Mouse (Mus musculus) hindbrain, postnatal 0 days (tissue): ENCODE data around the gene Olfr786. TPM values are rescaled to one million over a fixed set of nuclear protein-coding genes. Genes with fewer than 3 reads are reported as not detected.

Experiments used
- ATAC-seq: fragments of 200-750 bp; cut with Nextera tagmentation; 2 replicates; pipeline ENCODE4 v1.8.0; 2017; ENCODE audit warnings: mild to moderate bottlenecking, moderate TSS enrichment, moderate library complexity
- DNase-seq: peaks from one replicate; pipeline ENCODE4 v3.0.0-alpha.2; 2015; ENCODE audit warnings: low spot score
- H3K27ac ChIP-seq: fragments of 300-500 bp; sonication (generic); 2 replicates; pipeline ENCODE4 v1.5.1; 2014; ENCODE audit warnings: mild to moderate bottlenecking
- H3K27me3 ChIP-seq: fragments of 300-500 bp; sonication (generic); 2 replicates; pipeline ENCODE4 v1.6.1; 2014; ENCODE audit warnings: low read length, mixed read lengths; ENCODE audit not compliant: insufficient read depth
- H3K36me3 ChIP-seq: fragments of 300-500 bp; sonication (generic); 2 replicates; pipeline ENCODE4 v1.6.1; 2014; ENCODE audit warnings: low read length, mixed read lengths; ENCODE audit not compliant: insufficient read depth
- H3K4me1 ChIP-seq: fragments of 300-500 bp; sonication (generic); 2 replicates; pipeline ENCODE4 v1.6.1; 2014; ENCODE audit warnings: antibody characterized with exemption, low read length, mixed read lengths; ENCODE audit not compliant: insufficient read depth
- H3K4me2 ChIP-seq: fragments of 300-500 bp; sonication (generic); 2 replicates; pipeline ENCODE4 v1.6.1; 2014; ENCODE audit warnings: low read depth, mild to moderate bottlenecking, low read length, moderate library complexity, mixed read lengths
- H3K4me3 ChIP-seq: fragments of 300-500 bp; sonication (generic); 2 replicates; pipeline ENCODE4 v1.5.1; 2014; ENCODE audit warnings: low read length
- H3K9ac ChIP-seq: fragments of 300-500 bp; sonication (generic); replicated peaks from 2 replicates; pipeline ENCODE4 v1.6.1; 2014; ENCODE audit warnings: mild to moderate bottlenecking, low read length, moderate library complexity, mixed read lengths
- H3K9me3 ChIP-seq: fragments of 300-500 bp; sonication (generic); 2 replicates; pipeline ENCODE4 v1.6.1; 2016; ENCODE audit warnings: low read length, mixed read lengths
- CTCF ChIP-seq: IDR thresholded peaks from 2 replicates; pipeline ENCODE4 v1.5.1; 2016; ENCODE audit warnings: antibody characterized with exemption, control low read depth, low read depth
- WGBS: fragments of 180-500 bp; shearing (Covaris S2); extraction: QIAGEN DNeasy Blood & Tissue Kit; methylation state at CpG from one replicate; pipeline ENCODE4 v1.1.7; 2014; 5-methylcytosine and 5-hydroxymethylcytosine counted together
- polyA plus RNA-seq: library from polyadenylated mRNA; unstranded; fragments of >200 nt; fragmentation: Nextera tagmentation; extraction: Ambion mirVana; gene quantifications from 2 replicates; pipeline ENCODE4 v1.2.1, GENCODE M21; 2015
- total RNA-seq: library from RNA; depleted of rRNA; stranded (reverse); fragments of >200 nt; gene quantifications from 2 replicates; pipeline ENCODE4 v1.2.3, GENCODE M21; 2014; rRNA removed

Olfr786 gene
- total and polyA plus RNA-seq, 2 experiments from 2014 or later: not detected

DNA sequence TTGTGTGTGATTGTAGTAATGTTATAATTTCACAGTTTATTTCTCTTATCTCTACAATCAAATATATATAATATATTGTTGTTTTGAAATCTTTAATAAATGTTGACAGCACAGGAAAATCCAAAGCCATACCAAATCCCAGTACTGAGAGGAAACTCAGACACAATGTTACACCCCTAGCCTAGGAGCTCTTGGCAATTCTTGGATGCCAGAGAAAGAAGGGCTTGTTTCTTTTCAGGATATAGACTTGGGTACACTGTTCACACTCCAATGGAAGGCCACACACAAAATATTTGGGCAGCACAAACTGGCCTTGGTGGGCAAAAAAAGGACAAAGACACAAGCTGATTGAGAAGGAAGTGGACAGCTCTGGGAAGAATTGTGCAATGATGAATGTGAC lies 46.6 kb downstream of the Olfr786 start:
- no peaks in the 10 kb centered on the region for H3K27me3 ChIP-seq
- no peak overlapping the region for H3K27ac ChIP-seq
- H3K4me1 ChIP-seq: no peaks in the 10 kb centered on the region
- H3K4me3 ChIP-seq: no peak overlapping the region
- DNase-seq (no peak), ATAC-seq (no peak)
- H3K9ac ChIP-seq: no peak overlapping the region
- no peaks in the 10 kb centered on the region for H3K9me3 ChIP-seq
- no peaks in the 10 kb centered on the region for H3K36me3 ChIP-seq
- TF ChIP-seq CTCF: no peak
- no peak overlapping the region for H3K4me2 ChIP-seq

DNA sequence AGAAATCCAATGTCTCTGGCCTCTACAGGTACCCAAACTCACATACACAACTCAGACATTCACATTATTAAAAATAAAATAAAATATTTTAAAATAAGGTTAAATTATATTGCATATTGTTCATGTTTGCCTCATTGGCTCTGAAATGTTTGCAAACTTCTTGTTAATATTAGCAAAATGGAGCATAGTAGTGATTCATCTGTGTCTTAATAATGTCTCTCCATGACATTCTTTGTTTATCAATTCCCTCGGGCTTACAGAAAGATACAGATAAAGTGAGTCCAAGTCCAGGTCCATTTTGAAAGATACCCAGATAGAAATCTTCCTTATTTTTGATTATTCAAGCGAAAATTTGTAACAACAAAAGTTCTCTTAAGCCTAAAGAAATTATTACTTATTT lies 57.3 kb downstream of the Olfr786 start, which contains the start of gene Olfr789:
TSS of gene Olfr789 (plus strand) at position 301 of the 400 bp plus-strand sequence.
- no peak within 1 kb of the TSS for H3K4me2 ChIP-seq
- DNase-seq (no peak), ATAC-seq (no peak)
- WGBS: 66% methylated on average over 2 of the region's 2 CpGs
- TF ChIP-seq CTCF: no peak
- no peaks in the 10 kb centered on the region for H3K27me3 ChIP-seq
- H3K4me1 ChIP-seq: no peaks in the 10 kb centered on the region
- no peak within 1 kb of the TSS for H3K4me3 ChIP-seq
- H3K36me3 ChIP-seq: no peaks in the 10 kb centered on the region
- H3K9me3 ChIP-seq: no peaks in the 10 kb centered on the region
- no peak within 1 kb of the TSS for H3K9ac ChIP-seq
- no peak within 1 kb of the TSS for H3K27ac ChIP-seq

Other genes with a start within 250 kb of the Olfr786 start
- not detected in 2 replicates for gene Olfr772, start 249.4 kb upstream of the Olfr786 start, total RNA-seq
- not detected in 2 replicates for gene Olfr772, start 249.4 kb upstream of the Olfr786 start, polyA plus RNA-seq
- gene Olfr773, start 239.9 kb upstream of the Olfr786 start, total RNA-seq: not detected in 2 replicates
- gene Olfr773, start 239.9 kb upstream of the Olfr786 start, polyA plus RNA-seq: not detected in 2 replicates
- not detected in 2 replicates for gene Olfr774, start 191.1 kb upstream of the Olfr786 start, total RNA-seq
- not detected in 2 replicates for gene Olfr774, start 191.1 kb upstream of the Olfr786 start, polyA plus RNA-seq
- not detected in 2 replicates for gene Olfr775, start 178.9 kb upstream of the Olfr786 start, total RNA-seq
- not detected in 2 replicates for gene Olfr775, start 178.9 kb upstream of the Olfr786 start, polyA plus RNA-seq
- not detected in 2 replicates for gene Olfr776, start 168.2 kb upstream of the Olfr786 start, total RNA-seq
- gene Olfr776, start 168.2 kb upstream of the Olfr786 start, polyA plus RNA-seq: not detected in 2 replicates
- gene Olfr777, start 155.8 kb upstream of the Olfr786 start, total RNA-seq: not detected in 2 replicates
- not detected in 2 replicates for gene Olfr777, start 155.8 kb upstream of the Olfr786 start, polyA plus RNA-seq
- not detected in 2 replicates for gene Olfr780, start 109.2 kb upstream of the Olfr786 start, total RNA-seq
- gene Olfr780, start 109.2 kb upstream of the Olfr786 start, polyA plus RNA-seq: not detected in 2 replicates
- not detected in 2 replicates for gene Olfr781, start 98.5 kb upstream of the Olfr786 start, total RNA-seq
- gene Olfr781, start 98.5 kb upstream of the Olfr786 start, polyA plus RNA-seq: not detected in 2 replicates
- not detected in 2 replicates for gene Olfr782, start 78.5 kb upstream of the Olfr786 start, total RNA-seq
- not detected in 2 replicates for gene Olfr782, start 78.5 kb upstream of the Olfr786 start, polyA plus RNA-seq
- 0.61 and 0.68 TPM in 2 replicates for gene Olfr784, start 43.2 kb upstream of the Olfr786 start, total RNA-seq
- 0.05 and 0.08 TPM in 2 replicates for gene Olfr784, start 43.2 kb upstream of the Olfr786 start, polyA plus RNA-seq
- not detected in 2 replicates for gene Olfr785, start 21.9 kb upstream of the Olfr786 start, total RNA-seq
- not detected in 2 replicates for gene Olfr785, start 21.9 kb upstream of the Olfr786 start, polyA plus RNA-seq
- not detected in 2 replicates for gene Olfr787, start 34.6 kb downstream of the Olfr786 start, total RNA-seq
- gene Olfr787, start 34.6 kb downstream of the Olfr786 start, polyA plus RNA-seq: not detected in 2 replicates
- gene Olfr788, start 43.7 kb downstream of the Olfr786 start, total RNA-seq: not detected in 2 replicates
- gene Olfr788, start 43.7 kb downstream of the Olfr786 start, polyA plus RNA-seq: not detected in 2 replicates
- gene Olfr789, start 57.4 kb downstream of the Olfr786 start, total RNA-seq: not detected in 2 replicates
- gene Olfr789, start 57.4 kb downstream of the Olfr786 start, polyA plus RNA-seq: not detected in 2 replicates
- not detected in 2 replicates for gene Olfr790, start 71.2 kb downstream of the Olfr786 start, total RNA-seq
- gene Olfr790, start 71.2 kb downstream of the Olfr786 start, polyA plus RNA-seq: not detected in 2 replicates
- not detected in 2 replicates for gene Olfr791, start 94.5 kb downstream of the Olfr786 start, total RNA-seq
- gene Olfr791, start 94.5 kb downstream of the Olfr786 start, polyA plus RNA-seq: not detected in 2 replicates
- not detected in 2 replicates for gene Olfr792, start 111.9 kb downstream of the Olfr786 start, total RNA-seq
- not detected in 2 replicates for gene Olfr792, start 111.9 kb downstream of the Olfr786 start, polyA plus RNA-seq
- not detected in 2 replicates for gene Olfr794, start 140.3 kb downstream of the Olfr786 start, total RNA-seq
- not detected in 2 replicates for gene Olfr794, start 140.3 kb downstream of the Olfr786 start, polyA plus RNA-seq
- gene Olfr796, start 185.3 kb downstream of the Olfr786 start, total RNA-seq: not detected in 2 replicates
- gene Olfr796, start 185.3 kb downstream of the Olfr786 start, polyA plus RNA-seq: not detected in 2 replicates
- gene Olfr798, start 200.6 kb downstream of the Olfr786 start, total RNA-seq: not detected in 2 replicates
- gene Olfr798, start 200.6 kb downstream of the Olfr786 start, polyA plus RNA-seq: not detected in 2 replicates
- not detected in 2 replicates for gene Olfr799, start 210.2 kb downstream of the Olfr786 start, total RNA-seq
- gene Olfr799, start 210.2 kb downstream of the Olfr786 start, polyA plus RNA-seq: not detected in 2 replicates
- not detected in 2 replicates for gene Olfr800, start 230.4 kb downstream of the Olfr786 start, total RNA-seq
- gene Olfr800, start 230.4 kb downstream of the Olfr786 start, polyA plus RNA-seq: not detected in 2 replicates
- not detected in 2 replicates for gene Olfr801, start 246.6 kb downstream of the Olfr786 start, total RNA-seq
- not detected in 2 replicates for gene Olfr801, start 246.6 kb downstream of the Olfr786 start, polyA plus RNA-seq